Mouse (Mus musculus): ENCODE results near the gene Usmg5. TPM values are rescaled to one million over a fixed set of nuclear protein-coding genes. Genes with fewer than 3 reads are reported as not detected.

Usmg5 gene
- total and polyA plus RNA-seq, 2 experiments from 2014 or later, result 1,537 to 5,899 TPM

- Histone ChIP-seq H3K9ac (replicated peaks; ENCODE audit: low read depth, low read length) (no peak overlapping the region), H3K36me3 (replicated peaks; ENCODE audit: control insufficient read depth, insufficient read depth, low read length) (peaks cover 35% of the 10 kb centered on the region), H3K27ac (ENCODE audit: low read depth) (no peak overlapping the region), H3K4me2 (ENCODE audit: low read depth, low read length) (no peak overlapping the region), H3K4me1 (ENCODE audit: control insufficient read depth, insufficient read depth) (peaks cover 14% of the 10 kb centered on the region), H3K27me3 (ENCODE audit: control insufficient read depth, insufficient read depth, low read length) (0 out of 2 replicates have a peak, but pooled peaks cover 7% of the 10 kb centered on the region), H3K9me3 (replicated peaks; ENCODE audit: control insufficient read depth, low read length) (no peaks in the 10 kb centered on the region), H3K4me3 (ENCODE audit: low read depth, low read length) (no peak overlapping the region)
- no peak for ATAC-seq (ENCODE audit: insufficient read depth, low read depth)
- TF ChIP-seq EP300 (IDR thresholded peaks at IDR 0.05; ENCODE audit: low read depth) (no peak), CTCF (IDR thresholded peaks at IDR 0.05; ENCODE audit: low read depth) (no peak)
- no peak for DNase-seq (ENCODE audit: low spot score)
- WGBS, result 92% methylated on average over 17 of the region's 17 CpGs
Observed at GRCm38 (mm10) chr19:47135568-47135967, 45.1 kb upstream of the Usmg5 start.

GRCm38 (mm10) chr19:47133161-47133560, 42.7 kb upstream of the Usmg5 start:
- 84% methylated on average over 7 of the region's 7 CpGs for WGBS
- Histone ChIP-seq H3K27me3 (ENCODE audit: control insufficient read depth, insufficient read depth, low read length) (no peaks in the 10 kb centered on the region), H3K4me2 (ENCODE audit: low read depth, low read length) (no peak overlapping the region), H3K4me3 (ENCODE audit: low read depth, low read length) (no peak overlapping the region), H3K4me1 (ENCODE audit: control insufficient read depth, insufficient read depth) (peaks cover 8% of the 10 kb centered on the region), H3K36me3 (replicated peaks; ENCODE audit: control insufficient read depth, insufficient read depth, low read length) (peaks cover 60% of the 10 kb centered on the region), H3K9me3 (replicated peaks; ENCODE audit: control insufficient read depth, low read length) (no peaks in the 10 kb centered on the region), H3K27ac (ENCODE audit: low read depth) (no peak overlapping the region), H3K9ac (replicated peaks; ENCODE audit: low read depth, low read length) (no peak overlapping the region)
- no peak for TF ChIP-seq CTCF (IDR thresholded peaks at IDR 0.05; ENCODE audit: low read depth)
- TF ChIP-seq EP300 (IDR thresholded peaks at IDR 0.05; ENCODE audit: low read depth), result no peak
- ATAC-seq (ENCODE audit: insufficient read depth, low read depth), result no peak
- no peak for DNase-seq (ENCODE audit: low spot score)

GRCm38 (mm10) chr19:47130551-47131125, 40.2 kb upstream of the Usmg5 start:
- 91% methylated on average over 15 of the region's 15 CpGs for whole genome bisulfite sequencing
- TF ChIP-seq EP300 (IDR thresholded peaks at IDR 0.05; ENCODE audit: low read depth), result no peak
- no peak for TF ChIP-seq CTCF (IDR thresholded peaks at IDR 0.05; ENCODE audit: low read depth)
- Histone ChIP-seq H3K4me2 (ENCODE audit: low read depth, low read length) (no peak overlapping the region), H3K4me3 (ENCODE audit: low read depth, low read length) (no peak overlapping the region), H3K27me3 (ENCODE audit: control insufficient read depth, insufficient read depth, low read length) (no peaks in the 10 kb centered on the region), H3K27ac (ENCODE audit: low read depth) (no peak overlapping the region), H3K9ac (replicated peaks; ENCODE audit: low read depth, low read length) (no peak overlapping the region), H3K9me3 (replicated peaks; ENCODE audit: control insufficient read depth, low read length) (no peaks in the 10 kb centered on the region), H3K36me3 (replicated peaks; ENCODE audit: control insufficient read depth, insufficient read depth, low read length) (peaks cover 84% of the 10 kb centered on the region), H3K4me1 (ENCODE audit: control insufficient read depth, insufficient read depth) (no peaks in the 10 kb centered on the region)
- ATAC-seq (ENCODE audit: insufficient read depth, low read depth), result no peak
- DNase-seq (ENCODE audit: low spot score), result no peak

GRCm38 (mm10) chr19:47128835-47129234, 38.4 kb upstream of the Usmg5 start:
- Histone ChIP-seq H3K9ac (replicated peaks; ENCODE audit: low read depth, low read length) (no peak overlapping the region), H3K9me3 (replicated peaks; ENCODE audit: control insufficient read depth, low read length) (no peaks in the 10 kb centered on the region), H3K4me1 (ENCODE audit: control insufficient read depth, insufficient read depth) (0 out of 2 replicates have a peak, but pooled peaks cover 6% of the 10 kb centered on the region), H3K27me3 (ENCODE audit: control insufficient read depth, insufficient read depth, low read length) (no peaks in the 10 kb centered on the region), H3K4me2 (ENCODE audit: low read depth, low read length) (no peak overlapping the region), H3K36me3 (replicated peaks; ENCODE audit: control insufficient read depth, insufficient read depth, low read length) (peaks cover 93% of the 10 kb centered on the region), H3K27ac (ENCODE audit: low read depth) (no peak overlapping the region), H3K4me3 (ENCODE audit: low read depth, low read length) (no peak overlapping the region)
- WGBS, result 84% methylated on average over 11 of the region's 11 CpGs
- ATAC-seq (ENCODE audit: insufficient read depth, low read depth) (no peak), DNase-seq (ENCODE audit: low spot score) (no peak)
- no peak for TF ChIP-seq EP300 (IDR thresholded peaks at IDR 0.05; ENCODE audit: low read depth)
- no peak for TF ChIP-seq CTCF (IDR thresholded peaks at IDR 0.05; ENCODE audit: low read depth)

GRCm38 (mm10) chr19:47128164-47128563, 37.7 kb upstream of the Usmg5 start:
- no peak overlapping the region for H3K27ac ChIP-seq (ENCODE audit: low read depth)
- TF ChIP-seq CTCF (IDR thresholded peaks at IDR 0.05; ENCODE audit: low read depth), result no peak
- no peak for TF ChIP-seq EP300 (IDR thresholded peaks at IDR 0.05; ENCODE audit: low read depth)
- no peak for ATAC-seq (ENCODE audit: insufficient read depth, low read depth)
- DNase-seq (ENCODE audit: low spot score), result no peak
- H3K27me3 ChIP-seq (ENCODE audit: control insufficient read depth, insufficient read depth, low read length), result no peaks in the 10 kb centered on the region
- H3K36me3 ChIP-seq (replicated peaks; ENCODE audit: control insufficient read depth, insufficient read depth, low read length), result peaks cover 86% of the 10 kb centered on the region
- WGBS, result 87% methylated on average over 10 of the region's 10 CpGs
- H3K9me3 ChIP-seq (replicated peaks; ENCODE audit: control insufficient read depth, low read length), result no peaks in the 10 kb centered on the region
- no peak overlapping the region for H3K9ac ChIP-seq (replicated peaks; ENCODE audit: low read depth, low read length)
- H3K4me1 ChIP-seq (ENCODE audit: control insufficient read depth, insufficient read depth), result 0 out of 2 replicates have a peak, but pooled peaks cover 6% of the 10 kb centered on the region
- no peak overlapping the region for H3K4me3 ChIP-seq (ENCODE audit: low read depth, low read length)
- no peak overlapping the region for H3K4me2 ChIP-seq (ENCODE audit: low read depth, low read length)

GRCm38 (mm10) chr19:47122802-47123201, 32.4 kb upstream of the Usmg5 start:
- DNase-seq (ENCODE audit: low spot score), result peak; percentile 15
- 26% methylated on average over 2 of the region's 2 CpGs for WGBS
- Histone ChIP-seq H3K4me1 (ENCODE audit: control insufficient read depth, insufficient read depth) (0 out of 2 replicates have a peak, but pooled peaks cover 6% of the 10 kb centered on the region), H3K9me3 (replicated peaks; ENCODE audit: control insufficient read depth, low read length) (no peaks in the 10 kb centered on the region), H3K27me3 (ENCODE audit: control insufficient read depth, insufficient read depth, low read length) (no peaks in the 10 kb centered on the region), H3K4me2 (ENCODE audit: low read depth, low read length) (no peak overlapping the region), H3K36me3 (replicated peaks; ENCODE audit: control insufficient read depth, insufficient read depth, low read length) (peaks cover 59% of the 10 kb centered on the region), H3K4me3 (ENCODE audit: low read depth, low read length) (no peak overlapping the region), H3K27ac (ENCODE audit: low read depth) (no peak overlapping the region), H3K9ac (replicated peaks; ENCODE audit: low read depth, low read length) (no peak overlapping the region)
- TF ChIP-seq CTCF (IDR thresholded peaks at IDR 0.05; ENCODE audit: low read depth) (peak; percentile 67), EP300 (IDR thresholded peaks at IDR 0.05; ENCODE audit: low read depth) (no peak)
- no peak for ATAC-seq (ENCODE audit: insufficient read depth, low read depth)
